Mouse (Mus musculus): Measurements from ENCODE around the gene Apc2. TPM values are rescaled to one million over a fixed set of nuclear protein-coding genes. Genes with fewer than 3 reads are reported as not detected.
A peak's percentile ranks its signal among the peaks of the same experiment; 100 is the strongest.

Gene Apc2
- total RNA-seq, 2 experiments from 2014 or later = not detected

DNA sequence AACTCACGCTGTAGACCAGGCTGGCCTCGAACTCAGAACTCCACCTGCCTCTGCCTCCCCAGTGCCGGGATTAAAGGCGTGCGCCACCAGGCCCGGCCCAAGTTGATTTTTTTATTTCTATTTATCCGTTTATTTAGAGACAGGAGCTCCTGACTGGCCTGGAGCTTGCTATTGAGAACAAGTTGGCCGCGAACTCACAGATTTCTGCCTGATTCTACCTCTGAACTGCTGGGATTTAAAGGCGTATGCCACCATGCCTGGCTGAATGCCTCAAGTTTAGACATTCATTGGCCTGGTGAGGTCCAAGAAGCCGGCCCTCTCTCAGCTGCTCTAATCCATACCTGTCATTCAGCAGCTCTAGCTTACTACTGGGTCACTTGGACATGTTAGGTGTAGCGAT lies 33.6 kb upstream of the Apc2 start:
- no peak for ATAC-seq (replicated peaks; ENCODE audit: poor library complexity)

DNA sequence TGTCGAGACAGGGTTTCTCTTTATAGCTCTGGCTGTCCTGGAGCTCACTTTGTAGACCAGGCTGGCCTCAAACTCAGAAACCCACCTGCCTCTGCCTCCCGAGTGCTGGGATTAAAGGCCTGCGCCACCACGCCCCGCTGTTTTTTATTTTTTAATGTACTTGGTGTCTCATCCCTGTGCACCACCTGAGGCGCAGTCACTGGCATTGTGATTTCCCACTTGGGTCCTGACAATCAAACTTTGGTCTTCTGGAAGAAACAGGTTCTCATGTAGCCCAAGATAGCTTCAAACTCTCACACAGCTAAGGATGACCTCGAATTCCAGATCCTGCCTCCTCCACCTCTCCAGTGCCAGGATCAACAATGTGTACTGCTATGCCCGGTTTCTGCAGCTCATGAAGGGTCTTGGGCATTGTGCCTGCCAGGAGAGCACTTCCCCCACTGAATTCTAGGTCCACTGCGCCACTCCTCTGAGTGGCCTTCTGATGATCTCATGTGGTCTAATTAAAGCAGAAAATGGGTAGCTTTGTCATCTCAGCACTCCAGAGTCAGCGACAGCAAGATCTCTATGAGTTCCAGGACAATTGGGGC lies 32.9 kb upstream of the Apc2 start:
- no peak for ATAC-seq (replicated peaks; ENCODE audit: poor library complexity)

DNA sequence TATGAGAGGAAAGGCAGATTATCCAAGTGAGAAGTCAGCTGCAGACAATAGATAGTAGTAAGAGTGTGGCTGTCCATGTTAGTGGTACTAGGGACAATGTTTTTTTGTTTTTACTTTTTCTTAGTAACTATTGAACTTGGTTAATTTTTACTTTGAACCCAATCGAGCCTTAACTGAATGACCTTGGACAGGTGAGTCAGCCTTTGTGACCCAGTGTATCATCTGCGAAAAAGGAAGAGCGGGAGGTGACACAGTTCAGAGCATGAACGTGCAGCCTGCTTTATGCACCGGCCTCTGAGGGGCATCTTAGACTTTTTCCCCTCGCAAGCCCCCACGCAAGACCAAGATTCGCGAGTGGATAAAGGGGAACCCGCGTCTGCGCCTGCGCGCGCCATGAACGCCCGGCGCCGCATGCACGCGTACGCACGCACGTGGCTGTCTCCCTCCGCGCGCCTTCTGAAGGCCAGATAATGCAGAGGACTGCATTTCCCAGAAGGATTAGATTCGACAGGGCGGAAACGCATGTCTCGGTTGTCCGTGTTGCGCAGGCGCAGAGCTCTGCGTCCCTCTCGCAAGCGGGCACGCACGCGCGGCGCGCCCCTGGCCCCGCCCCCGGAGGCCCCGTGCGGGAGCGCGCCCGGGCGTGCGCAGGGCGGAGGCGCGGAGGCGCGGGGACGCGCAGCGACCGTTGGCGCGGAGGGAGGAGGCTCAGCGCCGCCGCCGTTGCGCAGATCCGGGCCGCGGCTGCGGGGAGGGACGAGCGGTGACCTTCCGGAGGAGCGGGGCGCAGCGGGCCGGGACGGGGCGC lies 31.2 kb upstream of the Apc2 start:
- peak; percentile 56 for ATAC-seq (replicated peaks; ENCODE audit: poor library complexity)

DNA sequence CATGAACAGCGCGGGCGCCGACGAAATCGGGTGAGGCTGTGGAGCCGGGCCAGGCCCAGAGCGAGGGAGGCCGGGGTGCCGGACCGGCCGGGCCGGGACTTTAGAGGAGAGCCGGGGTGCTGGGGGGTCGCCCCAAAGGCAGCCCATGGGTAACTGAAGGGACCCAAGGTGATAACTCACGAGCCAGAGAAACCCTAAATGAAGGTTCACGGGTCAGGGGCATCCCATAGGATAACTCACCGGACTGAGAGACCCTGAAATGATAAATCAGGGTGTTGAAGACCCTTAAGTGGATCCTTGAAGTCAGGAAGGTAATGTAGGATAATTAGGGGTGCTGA lies 30.7 kb upstream of the Apc2 start:
- no peak for ATAC-seq (replicated peaks; ENCODE audit: poor library complexity)

DNA sequence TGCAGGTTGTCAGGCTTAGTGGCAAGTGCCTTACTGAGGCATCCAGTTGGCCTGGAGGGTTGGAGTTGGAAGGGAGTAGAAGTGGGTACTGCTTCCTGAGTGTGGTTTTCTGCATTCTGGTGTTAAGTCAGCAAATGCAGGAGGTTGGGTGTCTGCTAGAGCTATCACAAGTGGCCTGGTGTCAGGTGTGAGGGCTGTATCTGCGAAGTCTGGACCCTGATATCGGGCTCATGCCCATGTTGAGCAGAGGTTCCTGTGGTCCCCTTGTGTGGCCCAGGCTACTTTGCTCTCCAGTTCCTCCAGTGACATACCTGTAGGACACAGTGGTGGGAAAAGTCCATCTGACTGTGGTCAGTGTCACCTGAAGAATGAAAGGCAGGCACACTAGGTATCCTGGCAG lies 25.7 kb upstream of the Apc2 start:
- ATAC-seq (replicated peaks; ENCODE audit: poor library complexity) = peak; percentile 34

DNA sequence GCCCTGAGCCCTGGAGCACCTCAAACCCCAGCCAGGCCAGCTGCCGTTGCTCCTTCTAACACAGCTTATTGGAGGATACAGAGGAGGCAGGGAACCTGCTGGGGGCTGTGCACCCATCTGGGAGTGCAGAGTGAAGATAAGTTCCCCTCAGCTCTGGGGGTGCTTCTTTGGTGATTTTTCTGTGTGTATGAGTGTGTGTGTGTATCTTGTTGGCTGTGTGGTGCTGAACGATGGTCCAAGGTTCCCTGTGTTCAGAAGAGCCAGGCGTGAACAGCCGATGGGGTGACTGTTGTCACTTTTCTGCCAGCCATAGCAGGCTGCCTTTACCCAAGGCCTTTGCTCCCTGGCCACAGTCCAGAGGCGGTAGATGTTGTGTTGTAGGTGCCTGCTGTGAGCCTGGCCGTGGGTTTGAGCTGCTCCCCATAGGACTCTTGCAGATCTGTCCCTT lies 25.0 kb upstream of the Apc2 start:
- peak; percentile 83 for ATAC-seq (replicated peaks; ENCODE audit: poor library complexity)

DNA sequence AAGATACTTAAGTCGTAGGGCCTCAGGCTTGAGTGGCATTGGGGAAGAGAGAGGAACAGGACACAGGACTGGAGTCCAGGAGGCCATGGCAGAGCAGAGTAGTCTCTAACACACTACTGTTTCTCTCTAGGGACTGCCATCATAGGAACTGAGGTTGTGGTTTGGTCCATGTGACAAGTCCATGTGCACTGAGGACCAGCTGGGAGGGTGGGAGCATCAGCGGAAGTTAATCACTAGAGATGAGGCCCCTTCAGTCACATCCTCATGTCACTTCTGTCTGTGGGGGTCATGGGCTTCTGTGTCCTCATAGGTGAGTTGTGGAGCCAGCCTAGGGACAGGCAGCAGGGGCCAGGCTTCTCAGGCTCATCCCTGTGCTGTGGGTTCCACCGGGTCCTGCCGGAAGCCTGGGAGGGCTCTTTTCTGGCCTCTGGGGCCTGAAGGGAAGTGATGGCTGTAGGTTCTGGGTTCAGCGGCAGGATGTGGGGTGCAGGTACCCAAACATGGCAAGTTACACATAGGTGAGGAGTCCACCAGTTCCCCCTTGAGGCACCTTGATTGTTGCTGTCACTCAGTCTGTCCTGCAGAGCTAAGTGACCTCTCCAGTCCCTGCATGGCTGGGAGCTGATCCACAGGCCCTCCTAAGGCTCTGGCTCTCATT lies 24.5 kb upstream of the Apc2 start:
- ATAC-seq (replicated peaks; ENCODE audit: poor library complexity) = peak; percentile 11; the same call in 1 of the 2 replicates

DNA sequence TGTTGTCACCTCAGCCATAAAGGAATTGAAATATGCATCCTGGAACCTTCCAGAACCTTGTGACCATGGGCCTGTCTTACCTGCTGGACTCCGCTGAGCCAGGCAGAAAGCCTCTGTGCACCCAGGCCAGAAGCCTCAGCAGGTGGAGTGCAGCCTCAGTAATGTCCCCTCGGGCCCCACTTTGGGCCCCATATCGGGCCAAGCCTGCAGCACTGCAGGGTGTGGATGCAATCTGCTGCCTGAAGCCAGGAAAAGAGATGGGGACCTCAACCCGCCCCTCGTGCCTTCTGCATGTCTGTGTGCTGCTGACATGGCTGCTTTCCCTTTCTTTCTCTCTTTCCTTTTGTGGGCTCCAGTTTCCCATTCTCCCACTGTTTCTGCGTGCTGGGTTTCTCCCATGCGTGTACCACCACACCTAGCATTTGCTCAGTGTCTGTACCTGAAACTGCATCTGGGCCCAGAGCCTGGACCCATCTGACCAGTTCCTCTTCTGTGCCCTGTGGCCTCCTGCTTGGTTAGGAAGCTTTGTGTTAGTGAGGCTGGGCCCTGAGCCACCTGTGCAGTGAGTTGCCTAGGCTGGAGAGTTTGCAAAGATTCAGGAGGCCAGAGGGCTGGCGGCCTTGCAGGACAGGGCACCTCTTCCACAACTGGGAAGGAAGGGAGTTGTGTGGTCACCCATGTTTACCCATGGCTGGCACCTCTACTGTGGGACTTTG lies 23.7 kb upstream of the Apc2 start:
- no peak for ATAC-seq (replicated peaks; ENCODE audit: poor library complexity)

DNA sequence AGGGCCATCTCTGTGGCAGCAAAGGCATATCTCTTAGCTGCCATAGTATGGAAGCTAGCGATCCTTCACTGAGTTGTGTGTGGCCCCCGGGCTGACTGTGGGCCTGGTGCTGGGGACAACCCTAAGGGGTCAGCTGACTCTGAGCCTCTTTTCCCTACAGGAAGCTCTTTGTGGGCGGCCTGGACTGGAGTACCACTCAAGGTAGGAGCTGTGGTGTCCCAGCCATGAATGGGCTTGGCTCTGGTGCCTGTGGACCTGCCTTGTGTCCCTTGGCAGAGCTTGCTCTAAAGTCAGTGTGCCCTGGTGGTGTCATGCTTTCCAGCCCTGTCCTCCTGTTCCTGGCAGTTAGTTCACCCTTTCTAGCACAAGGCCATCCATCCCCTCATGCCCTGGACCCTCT lies 21.9 kb upstream of the Apc2 start:
- no peak for ATAC-seq (replicated peaks; ENCODE audit: poor library complexity)

DNA sequence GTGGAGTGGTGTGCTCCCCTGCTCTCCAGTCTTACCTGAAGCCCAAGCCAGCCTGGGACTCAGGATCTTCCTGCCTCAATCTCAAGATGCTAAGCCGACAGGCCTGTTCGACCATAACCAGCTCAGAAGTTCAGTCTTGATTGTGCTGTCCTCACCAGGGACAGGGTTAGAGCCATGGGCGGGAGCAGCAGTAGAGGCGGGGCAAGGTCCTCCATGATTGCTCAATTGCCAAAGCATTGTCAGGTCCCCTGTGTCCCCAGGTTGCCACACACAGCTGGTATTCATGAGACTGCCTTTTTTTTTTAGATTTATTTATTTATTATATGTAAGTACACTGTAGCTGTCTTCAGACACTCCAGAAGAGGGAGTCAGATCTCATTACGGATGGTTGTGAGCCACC lies 19.5 kb upstream of the Apc2 start:
- peak; percentile 51; the same call in 1 of the 2 replicates for ATAC-seq (replicated peaks; ENCODE audit: poor library complexity)

DNA sequence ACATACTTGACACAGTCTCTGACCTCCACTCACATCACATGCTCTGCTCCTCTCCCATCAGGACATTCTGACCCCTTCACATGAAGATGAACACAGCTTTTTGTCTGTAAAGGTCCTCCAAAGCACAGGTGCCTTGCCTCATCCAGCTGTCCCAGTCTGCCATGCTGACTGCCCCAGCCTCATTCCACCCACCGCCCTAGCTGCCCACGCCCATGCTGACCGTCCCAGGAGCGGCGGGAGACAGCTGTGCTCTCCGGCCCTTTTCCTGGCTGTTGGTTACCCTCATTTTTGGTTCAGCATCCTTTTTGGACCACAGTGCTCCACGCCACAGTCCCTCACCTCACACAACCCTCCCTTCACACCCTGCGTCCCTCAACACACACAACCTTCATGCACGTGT lies 17.4 kb upstream of the Apc2 start:
- no peak for ATAC-seq (replicated peaks; ENCODE audit: poor library complexity)

DNA sequence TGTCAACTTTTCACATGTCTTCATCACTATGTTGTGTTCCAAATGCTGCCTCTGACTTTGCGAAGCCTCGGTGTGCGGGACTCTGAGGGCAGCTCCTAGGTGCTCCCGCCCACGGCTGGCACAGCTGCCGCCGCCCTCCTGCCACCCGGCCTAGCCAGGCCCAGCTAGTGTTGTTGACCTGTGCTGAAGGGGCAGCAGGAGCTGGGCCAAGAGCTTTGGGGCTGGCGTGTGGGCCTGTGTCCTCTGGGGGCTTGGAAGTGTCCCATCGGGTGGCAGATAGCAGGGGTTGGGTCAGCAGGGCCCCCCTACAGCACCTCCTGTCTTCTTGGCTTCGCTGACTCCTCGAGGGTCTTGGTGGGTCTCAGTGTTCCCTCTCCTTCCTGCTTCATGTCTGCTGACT lies 16.5 kb upstream of the Apc2 start:
- ATAC-seq (replicated peaks; ENCODE audit: poor library complexity) = no peak

DNA sequence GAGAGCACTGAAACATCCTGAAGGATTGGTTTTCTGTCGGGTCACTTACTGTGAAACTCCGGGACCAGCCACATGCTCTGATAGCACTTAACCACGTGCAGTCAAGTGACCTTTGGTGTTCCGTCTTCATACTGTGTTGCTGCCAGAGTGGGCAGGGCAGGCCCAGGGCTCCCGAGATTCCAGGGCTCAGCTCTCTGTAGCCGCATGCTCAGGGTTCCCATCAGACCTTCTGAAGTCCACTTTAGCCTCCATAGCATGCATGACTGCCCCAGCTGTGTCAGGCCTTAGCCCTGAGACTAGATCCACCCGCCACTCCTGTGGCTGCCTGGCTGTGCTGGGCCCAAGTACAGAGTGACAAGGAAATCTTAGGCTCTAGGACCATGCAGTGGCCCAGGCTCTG lies 14.5 kb upstream of the Apc2 start:
- ATAC-seq (replicated peaks; ENCODE audit: poor library complexity) = no peak

DNA sequence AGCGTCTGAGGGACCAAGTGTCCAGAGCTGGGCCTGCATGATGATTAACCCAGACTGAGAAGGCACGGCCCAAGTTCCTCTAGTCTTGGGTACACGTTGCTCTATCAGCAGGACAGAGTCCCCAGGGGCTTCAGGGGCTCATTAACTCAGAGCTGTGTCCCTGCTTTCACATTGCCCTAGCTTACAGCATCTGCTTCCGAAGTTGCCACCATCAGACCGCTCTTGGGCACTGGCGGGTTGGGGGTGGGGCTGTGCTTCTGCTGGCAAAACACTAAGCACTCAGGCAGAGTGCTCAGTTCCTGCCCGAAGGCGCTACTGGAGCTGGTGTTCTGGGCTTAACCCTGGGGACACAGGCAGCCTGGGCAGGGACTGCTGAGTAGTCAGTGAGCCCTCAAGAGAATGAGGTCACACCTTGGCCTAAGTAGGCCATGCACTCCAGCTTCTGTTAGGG lies 13.8 kb upstream of the Apc2 start:
- peak; percentile 36; the same call in 1 of the 2 replicates for ATAC-seq (replicated peaks; ENCODE audit: poor library complexity)

DNA sequence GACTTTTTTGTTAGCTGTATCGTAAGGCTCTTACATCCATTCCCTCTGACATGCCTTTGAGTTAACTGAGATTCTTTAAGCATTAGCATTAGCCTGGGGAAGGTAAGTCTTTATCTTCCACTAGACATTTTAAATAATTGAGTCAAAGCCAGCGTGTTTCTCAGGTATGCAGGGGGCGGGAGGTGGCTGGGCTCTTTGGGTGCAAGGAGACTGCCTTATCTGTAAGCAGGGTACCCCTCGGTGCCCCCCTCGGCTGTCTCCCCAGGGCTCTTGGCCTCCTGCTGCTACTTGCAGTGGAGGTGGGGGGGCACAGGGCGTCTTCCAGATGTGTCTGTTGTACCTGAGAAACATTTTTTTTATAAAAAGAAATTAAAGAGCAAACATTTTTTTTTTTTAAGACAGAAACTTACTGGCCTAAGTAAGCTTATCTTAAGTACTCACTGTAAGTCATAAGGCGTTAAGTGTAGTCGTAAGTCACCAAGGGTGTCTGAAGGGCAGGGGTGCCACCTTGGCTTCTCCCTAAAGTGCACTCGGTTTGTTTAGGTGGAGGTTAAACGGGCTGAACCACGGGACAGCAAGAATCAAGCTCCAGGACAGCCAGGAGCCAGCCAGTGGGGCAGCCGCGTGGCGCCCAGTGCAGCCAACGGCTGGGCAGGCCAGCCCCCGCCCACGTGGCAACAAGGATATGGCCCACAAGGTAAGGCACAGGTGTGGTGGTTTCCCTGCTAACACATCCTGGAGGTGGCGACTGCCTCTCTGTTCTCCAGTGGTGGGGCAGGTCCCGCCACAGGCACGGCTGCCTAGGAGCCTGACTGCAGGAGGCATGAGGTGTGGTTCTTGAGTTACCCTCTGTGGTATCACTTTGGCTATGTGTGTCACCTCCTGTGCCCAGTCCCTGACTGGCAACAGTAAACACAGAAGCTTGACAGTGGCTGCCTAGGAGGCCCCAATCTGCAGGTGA lies 13.0 kb upstream of the Apc2 start:
- no peak for ATAC-seq (replicated peaks; ENCODE audit: poor library complexity)

DNA sequence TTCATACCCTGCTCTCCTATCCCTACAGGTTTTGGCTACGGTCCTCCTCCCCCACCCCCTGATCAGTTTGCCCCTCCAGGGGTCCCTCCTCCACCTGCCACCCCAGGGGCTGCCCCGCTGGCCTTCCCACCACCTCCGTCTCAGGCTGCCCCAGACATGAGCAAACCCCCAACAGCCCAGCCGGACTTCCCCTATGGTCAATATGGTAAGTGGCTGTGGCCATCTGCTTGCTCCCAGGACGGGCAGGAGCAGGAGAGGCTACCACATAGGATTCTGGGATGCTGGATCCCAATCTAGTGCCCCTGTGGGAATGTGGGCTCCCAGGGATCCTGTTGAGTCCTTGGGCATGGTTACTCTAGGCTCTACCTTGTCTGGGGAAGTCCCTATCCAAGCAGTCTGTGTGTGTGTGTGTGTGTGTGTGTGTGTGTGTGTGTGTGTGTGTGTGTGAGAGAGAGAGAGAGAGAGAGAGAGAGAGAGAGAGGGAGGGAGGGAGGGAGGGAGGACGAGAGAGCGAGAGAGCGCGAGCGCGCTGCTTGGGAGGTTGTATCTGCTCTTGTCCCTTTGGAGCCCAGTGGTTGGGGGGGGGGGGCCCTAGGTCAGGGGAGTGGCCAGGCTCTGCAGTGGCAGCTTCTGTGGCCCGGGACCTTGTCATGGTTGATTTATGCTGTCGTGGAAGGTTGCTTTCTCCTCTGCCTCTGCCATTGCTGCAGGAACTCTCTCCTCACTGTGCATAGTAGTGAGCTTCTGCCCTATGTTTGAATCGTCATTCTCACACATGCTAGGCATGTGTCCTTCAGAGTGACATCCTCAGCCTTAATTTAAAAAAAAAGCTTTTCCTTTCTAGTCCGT lies 10.3 kb upstream of the Apc2 start:
- ATAC-seq (replicated peaks; ENCODE audit: poor library complexity) = no peak

DNA sequence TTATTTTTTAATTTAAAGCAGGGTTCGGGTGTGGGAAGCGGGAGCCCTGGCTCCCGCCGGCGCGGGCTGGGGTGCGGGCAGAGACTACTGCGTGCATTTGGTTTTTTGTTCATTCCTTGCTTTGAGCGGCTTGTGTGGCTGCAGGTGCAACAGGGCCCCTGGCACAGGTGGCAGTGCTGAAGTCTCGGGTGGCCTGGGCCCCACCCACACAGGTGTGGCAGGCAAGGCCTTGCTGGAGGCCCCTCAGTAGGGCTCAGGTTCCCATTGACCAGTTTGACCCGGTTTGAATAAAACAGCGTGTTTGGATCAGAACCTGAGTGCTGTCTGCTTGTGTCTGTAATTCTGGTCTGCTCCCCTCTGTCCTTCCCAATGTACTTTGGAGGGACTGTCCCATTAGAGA lies 7.7 kb upstream of the Apc2 start:
- ATAC-seq (replicated peaks; ENCODE audit: poor library complexity) = no peak

DNA sequence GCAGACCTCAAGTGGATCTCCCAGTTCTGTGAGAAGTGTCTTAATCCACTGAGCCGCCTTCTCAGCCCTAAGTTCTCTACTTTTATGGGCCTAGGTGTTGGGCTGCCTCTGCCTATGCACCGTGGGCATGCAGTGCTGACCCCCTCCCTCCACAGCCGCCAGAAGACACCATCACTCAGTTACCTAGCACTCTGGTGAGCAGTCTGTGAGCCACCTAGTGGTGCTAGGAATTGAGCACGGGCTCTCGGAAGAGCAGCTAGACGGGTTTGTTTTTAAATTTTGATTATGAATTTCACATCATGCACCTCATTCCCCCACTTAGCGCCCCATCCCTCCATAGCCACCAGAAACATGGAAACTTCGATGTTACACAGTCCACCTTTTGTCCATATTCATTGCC lies 7.1 kb upstream of the Apc2 start:
- no peak for ATAC-seq (replicated peaks; ENCODE audit: poor library complexity)

Measured in megakaryocyte progenitor cell, adult 5-6 weeks (primary cell).